ENCODE assay signal across 1 mouse cellular context in genomic region chr14:118089215-118089805, GRCm38 (mm10).
TF ChIP-seq lines count a peak whose summit lies in the region.

No protein-coding gene starts in this region.

TF ChIP-seq in CH12.LX, 34 proteins besides CTCF, POLR2A, EP300 and RAD21:
- peak; percentile 79; the same call in 1 of the 2 replicates for TF ChIP-seq E2F4 (IDR thresholded peaks at IDR 0.05; ENCODE audit: insufficient replicate concordance, low read depth, low read length)
- no peak for TF ChIP-seq NELFE (IDR thresholded peaks at IDR 0.05; ENCODE audit: low read depth, low read length)
- TF ChIP-seq NRF1 (IDR thresholded peaks at IDR 0.05; ENCODE audit: low read depth, low read length): peak; percentile 95
- no peak; the same call in none of the 2 replicates for TF ChIP-seq MXI1 (IDR thresholded peaks at IDR 0.05; ENCODE audit: low read depth, low read length)
- 0 out of 2 replicates have a peak, but pooled peaks have one; percentile 54 for TF ChIP-seq TCF12 (IDR thresholded peaks at IDR 0.05; ENCODE audit: low read depth, low read length)
- no peak for TF ChIP-seq USF2 (conservative IDR thresholded peaks at IDR 0.05; ENCODE audit: low read depth, low read length)
- no peak for TF ChIP-seq GABPA (IDR thresholded peaks at IDR 0.05; ENCODE audit: insufficient replicate concordance, low read depth, low read length)
- TF ChIP-seq ZKSCAN1 (IDR thresholded peaks at IDR 0.05; ENCODE audit: borderline replicate concordance, low read depth, low read length): no peak
- TF ChIP-seq ZNF384 (IDR thresholded peaks at IDR 0.05; ENCODE audit: low read depth, low read length): no peak
- no peak for TF ChIP-seq MAX (IDR thresholded peaks at IDR 0.05; ENCODE audit: low read length)
- TF ChIP-seq UBTF (IDR thresholded peaks at IDR 0.05; ENCODE audit: low read depth, low read length): no peak
- TF ChIP-seq TBP (conservative IDR thresholded peaks at IDR 0.05; ENCODE audit: low read depth, low read length): peak; percentile 100
- TF ChIP-seq ELF1 (IDR thresholded peaks at IDR 0.05; ENCODE audit: low read depth, low read length): peak; percentile 98
- TF ChIP-seq PAX5 (IDR thresholded peaks at IDR 0.05; ENCODE audit: low read length): no peak
- no peak for TF ChIP-seq BHLHE40 (IDR thresholded peaks at IDR 0.05; ENCODE audit: low read depth, low read length)
- TF ChIP-seq JUN (IDR thresholded peaks at IDR 0.05; ENCODE audit: insufficient read depth, low read depth, low read length): no peak
- no peak for TF ChIP-seq ZC3H11A (IDR thresholded peaks at IDR 0.05; ENCODE audit: low read depth, low read length)
- TF ChIP-seq KAT2A (IDR thresholded peaks at IDR 0.05; ENCODE audit: insufficient replicate concordance, low read length): peak; percentile 78; the same call in 1 of the 2 replicates
- no peak for TF ChIP-seq CHD2 (IDR thresholded peaks at IDR 0.05; ENCODE audit: low read length)
- TF ChIP-seq JUND (conservative IDR thresholded peaks at IDR 0.05; ENCODE audit: low read depth, low read length): no peak
- no peak for TF ChIP-seq MYC (IDR thresholded peaks at IDR 0.05; ENCODE audit: low read depth, low read length)
- TF ChIP-seq IRF4 (IDR thresholded peaks at IDR 0.05; ENCODE audit: low read depth, low read length): no peak
- TF ChIP-seq CHD1 (IDR thresholded peaks at IDR 0.05; ENCODE audit: low read depth, low read length): no peak
- TF ChIP-seq MEF2A (IDR thresholded peaks at IDR 0.05; ENCODE audit: borderline replicate concordance, low read depth, low read length): no peak
- TF ChIP-seq ETS1 (conservative IDR thresholded peaks at IDR 0.05; ENCODE audit: low read depth, low read length): no peak
- no peak for TF ChIP-seq RCOR1 (conservative IDR thresholded peaks at IDR 0.05; ENCODE audit: low read depth, low read length)
- TF ChIP-seq MAFK (IDR thresholded peaks at IDR 0.05; ENCODE audit: insufficient replicate concordance, low read length): peak; percentile 92
- TF ChIP-seq SMC3 (IDR thresholded peaks at IDR 0.05; ENCODE audit: low read depth, low read length): no peak
- TF ChIP-seq POLR2AphosphoS2 (IDR thresholded peaks at IDR 0.05; ENCODE audit: low read depth, low read length): no peak
- peak; percentile 47; the same call in 1 of the 2 replicates for TF ChIP-seq HCFC1 (IDR thresholded peaks at IDR 0.05; ENCODE audit: low read depth, low read length)
- no peak for TF ChIP-seq ZMIZ1 (IDR thresholded peaks at IDR 0.05; ENCODE audit: low read depth, low read length)
- TF ChIP-seq USF1 (IDR thresholded peaks at IDR 0.05; ENCODE audit: low read depth, low read length): no peak
- 0 out of 2 replicates have a peak, but pooled peaks have one; percentile 33 for TF ChIP-seq MAZ (IDR thresholded peaks at IDR 0.05; ENCODE audit: low read depth, low read length)
- no peak; the same call in 1 of the 2 replicates for TF ChIP-seq SIN3A (IDR thresholded peaks at IDR 0.05; ENCODE audit: low read length)
